Mouse (Mus musculus): ENCODE results near the gene Ctu2.

- TF ChIP-seq POLR2A (IDR thresholded peaks at IDR 0.05; ENCODE audit: extremely low read depth, insufficient read depth, low read length): no peak
- peak; percentile 36; the same call in 1 of the 2 replicates for TF ChIP-seq CTCF (IDR thresholded peaks at IDR 0.05; ENCODE audit: low read depth, low read length)
Measured at GRCm38 (mm10) chr8:122459218-122459900, 16.6 kb upstream of the Ctu2 start.
